Mouse (Mus musculus): ENCODE measurements at regions not wholly inside any gene's neighbourhood (a gene's known extent, or its start where the extent isn't known, plus 50 kb on each side); places are given as distances from the start of the nearest gene placed in this dataset.
A peak's percentile ranks its signal among the peaks of the same experiment; 100 is the strongest.

GRCm38 (mm10) chr12:35863141-35863540, 62.3 kb upstream of the Agr3 start:
- Histone ChIP-seq H3K4me2 (replicated peaks; ENCODE audit: low read depth) (no peak overlapping the region), H3K4me3 (ENCODE audit: low read depth, low read length) (no peak overlapping the region), H3K4me1 (replicated peaks; ENCODE audit: control insufficient read depth, insufficient read depth) (no peaks in the 10 kb centered on the region), H3K27me3 (ENCODE audit: control insufficient read depth, insufficient read depth, low read length) (no peaks in the 10 kb centered on the region), H3K36me3 (ENCODE audit: control insufficient read depth, insufficient read depth, low read length) (no peaks in the 10 kb centered on the region), H3K27ac (replicated peaks) (no peak overlapping the region), H3K9me3 (ENCODE audit: control insufficient read depth, low read length) (no peaks in the 10 kb centered on the region), H3K9ac (ENCODE audit: low read length) (no peak overlapping the region)
- 62% methylated on average over 1 of the region's 1 CpGs for WGBS
- TF ChIP-seq EP300 (optimal IDR thresholded peaks at IDR 0.05), result no peak
- TF ChIP-seq CTCF (IDR thresholded peaks at IDR 0.05; ENCODE audit: low read depth), result no peak
- ATAC-seq (ENCODE audit: low FRiP score, low TSS enrichment) (no peak), DNase-seq (ENCODE audit: low spot score) (no peak)

- ATAC-seq (ENCODE audit: low FRiP score, low TSS enrichment) (peak; percentile 63; the same call in 1 of the 2 replicates), DNase-seq (ENCODE audit: low spot score) (no peak)
- Histone ChIP-seq H3K9me3 (ENCODE audit: control insufficient read depth, low read length) (no peaks in the 10 kb centered on the region), H3K36me3 (ENCODE audit: control insufficient read depth, insufficient read depth, low read length) (no peaks in the 10 kb centered on the region), H3K4me3 (ENCODE audit: low read depth, low read length) (no peak overlapping the region), H3K4me2 (replicated peaks; ENCODE audit: low read depth) (no peak overlapping the region), H3K9ac (ENCODE audit: low read length) (no peak overlapping the region), H3K27me3 (ENCODE audit: control insufficient read depth, insufficient read depth, low read length) (no peaks in the 10 kb centered on the region), H3K4me1 (replicated peaks; ENCODE audit: control insufficient read depth, insufficient read depth) (no peaks in the 10 kb centered on the region), H3K27ac (replicated peaks) (no peak overlapping the region)
- 51% methylated on average over 4 of the region's 4 CpGs for WGBS
- no peak for TF ChIP-seq EP300 (optimal IDR thresholded peaks at IDR 0.05)
- TF ChIP-seq CTCF (IDR thresholded peaks at IDR 0.05; ENCODE audit: low read depth), result no peak
Observed at GRCm38 (mm10) chr12:35853159-35853558, 72.3 kb upstream of the Agr3 start.

- no peak overlapping the region for H3K9ac ChIP-seq (ENCODE audit: low read length)
- H3K27ac ChIP-seq (replicated peaks), result no peak overlapping the region
- no peaks in the 10 kb centered on the region for H3K9me3 ChIP-seq (ENCODE audit: control insufficient read depth, low read length)
- no peak overlapping the region for H3K4me3 ChIP-seq (ENCODE audit: low read depth, low read length)
- TF ChIP-seq EP300 (optimal IDR thresholded peaks at IDR 0.05) (no peak), CTCF (IDR thresholded peaks at IDR 0.05; ENCODE audit: low read depth) (no peak)
- H3K27me3 ChIP-seq (ENCODE audit: control insufficient read depth, insufficient read depth, low read length), result no peaks in the 10 kb centered on the region
- no peak for DNase-seq (ENCODE audit: low spot score)
- 35% methylated on average over 5 of the region's 5 CpGs for WGBS
- H3K4me1 ChIP-seq (replicated peaks; ENCODE audit: control insufficient read depth, insufficient read depth), result no peaks in the 10 kb centered on the region
- no peak; the same call in 1 of the 2 replicates for ATAC-seq (ENCODE audit: low FRiP score, low TSS enrichment)
- H3K4me2 ChIP-seq (replicated peaks; ENCODE audit: low read depth), result no peak overlapping the region
- H3K36me3 ChIP-seq (ENCODE audit: control insufficient read depth, insufficient read depth, low read length), result no peaks in the 10 kb centered on the region
Observed at GRCm38 (mm10) chr12:35846905-35847610, 78.4 kb upstream of the Agr3 start.

- TF ChIP-seq CTCF (IDR thresholded peaks at IDR 0.05; ENCODE audit: low read depth) (no peak), EP300 (optimal IDR thresholded peaks at IDR 0.05) (no peak)
- DNase-seq (ENCODE audit: low spot score) (no peak), ATAC-seq (ENCODE audit: low FRiP score, low TSS enrichment) (no peak)
- no peak overlapping the region for H3K27ac ChIP-seq (replicated peaks)
- H3K9me3 ChIP-seq (ENCODE audit: control insufficient read depth, low read length), result no peaks in the 10 kb centered on the region
- H3K36me3 ChIP-seq (ENCODE audit: control insufficient read depth, insufficient read depth, low read length), result no peaks in the 10 kb centered on the region
- no peaks in the 10 kb centered on the region for H3K4me1 ChIP-seq (replicated peaks; ENCODE audit: control insufficient read depth, insufficient read depth)
- no peaks in the 10 kb centered on the region for H3K27me3 ChIP-seq (ENCODE audit: control insufficient read depth, insufficient read depth, low read length)
- no peak overlapping the region for H3K9ac ChIP-seq (ENCODE audit: low read length)
- no peak overlapping the region for H3K4me2 ChIP-seq (replicated peaks; ENCODE audit: low read depth)
- no peak overlapping the region for H3K4me3 ChIP-seq (ENCODE audit: low read depth, low read length)
Observed at GRCm38 (mm10) chr12:35836946-35837345, 88.5 kb upstream of the Agr3 start.

- DNase-seq (ENCODE audit: low spot score) (no peak), ATAC-seq (ENCODE audit: low FRiP score, low TSS enrichment) (no peak)
- TF ChIP-seq CTCF (IDR thresholded peaks at IDR 0.05; ENCODE audit: low read depth) (no peak), EP300 (optimal IDR thresholded peaks at IDR 0.05) (no peak)
- H3K4me2 ChIP-seq (replicated peaks; ENCODE audit: low read depth), result no peak overlapping the region
- no peaks in the 10 kb centered on the region for H3K9me3 ChIP-seq (ENCODE audit: control insufficient read depth, low read length)
- no peaks in the 10 kb centered on the region for H3K36me3 ChIP-seq (ENCODE audit: control insufficient read depth, insufficient read depth, low read length)
- 0 out of 2 replicates have a peak overlapping the region, but pooled peaks have one; percentile 50 for H3K27ac ChIP-seq (replicated peaks)
- H3K27me3 ChIP-seq (ENCODE audit: control insufficient read depth, insufficient read depth, low read length), result no peaks in the 10 kb centered on the region
- 48% methylated on average over 3 of the region's 3 CpGs for WGBS
- H3K9ac ChIP-seq (ENCODE audit: low read length), result no peak overlapping the region
- no peak overlapping the region for H3K4me3 ChIP-seq (ENCODE audit: low read depth, low read length)
- no peaks in the 10 kb centered on the region for H3K4me1 ChIP-seq (replicated peaks; ENCODE audit: control insufficient read depth, insufficient read depth)
Observed at GRCm38 (mm10) chr12:35833285-35833684, 92.1 kb upstream of the Agr3 start.

GRCm38 (mm10) chr12:35831922-35832512, 93.4 kb upstream of the Agr3 start:
- H3K4me1 ChIP-seq (replicated peaks; ENCODE audit: control insufficient read depth, insufficient read depth), result no peaks in the 10 kb centered on the region
- H3K4me3 ChIP-seq (ENCODE audit: low read depth, low read length), result no peak overlapping the region
- no peak for DNase-seq (ENCODE audit: low spot score)
- 78% methylated on average over 2 of the region's 2 CpGs for WGBS
- H3K36me3 ChIP-seq (ENCODE audit: control insufficient read depth, insufficient read depth, low read length), result no peaks in the 10 kb centered on the region
- no peak overlapping the region for H3K27ac ChIP-seq (replicated peaks)
- no peak overlapping the region for H3K9ac ChIP-seq (ENCODE audit: low read length)
- ATAC-seq (ENCODE audit: low FRiP score, low TSS enrichment), result no peak
- H3K27me3 ChIP-seq (ENCODE audit: control insufficient read depth, insufficient read depth, low read length), result no peaks in the 10 kb centered on the region
- TF ChIP-seq CTCF (IDR thresholded peaks at IDR 0.05; ENCODE audit: low read depth) (no peak), EP300 (optimal IDR thresholded peaks at IDR 0.05) (no peak)
- H3K9me3 ChIP-seq (ENCODE audit: control insufficient read depth, low read length), result no peaks in the 10 kb centered on the region
- no peak overlapping the region for H3K4me2 ChIP-seq (replicated peaks; ENCODE audit: low read depth)

Measured in stomach, postnatal 0 days (tissue).